Mouse (Mus musculus): ENCODE results near the gene Tmem9b.

GRCm38 (mm10) chr7:109741060-109741459 is 11.6 kb downstream of the Tmem9b start:
- no peak for TF ChIP-seq CTCF (IDR thresholded peaks at IDR 0.05; ENCODE audit: low read depth)
- no peak for TF ChIP-seq EP300 (IDR thresholded peaks at IDR 0.05; ENCODE audit: low read depth)
